Mouse (Mus musculus): ENCODE results near the gene Kcna5. TPM values are rescaled to one million over a fixed set of nuclear protein-coding genes. Genes with fewer than 3 reads are reported as not detected.
A peak's percentile ranks its signal among the peaks of the same experiment; 100 is the strongest.

Gene Kcna5
- polyA plus RNA-seq, 1 experiment from 2014 or later, result 2.1 TPM

DNA sequence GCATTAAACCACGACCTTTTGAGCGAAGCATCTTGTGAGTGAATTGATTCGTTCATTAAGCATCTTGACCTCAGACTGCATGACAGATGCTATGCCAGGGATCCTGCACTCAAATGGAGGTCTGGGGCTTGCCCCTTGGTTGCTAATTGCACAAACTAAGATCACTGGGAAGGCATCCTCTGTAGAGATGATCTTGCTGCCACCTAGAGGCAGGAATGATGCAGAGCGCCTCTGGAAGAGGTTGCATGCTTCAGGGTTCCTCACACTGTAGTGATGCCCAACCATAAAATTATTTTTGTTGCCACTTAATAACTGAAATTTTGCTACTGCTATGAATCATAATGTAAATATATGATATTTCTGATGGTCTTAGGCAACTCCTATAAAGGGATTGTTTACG, 37.3 kb downstream of the Kcna5 start:
- Histone ChIP-seq H3K27ac (ENCODE audit: low read depth, low read length) (no peak overlapping the region), H3K9ac (ENCODE audit: low read length) (no peak overlapping the region), H3K4me3 (ENCODE audit: low read depth, low read length) (no peak overlapping the region), H3K9me3 (ENCODE audit: control insufficient read depth, low read length) (no peaks in the 10 kb centered on the region), H3K4me2 (ENCODE audit: low read depth) (no peak overlapping the region), H3K36me3 (ENCODE audit: control insufficient read depth, insufficient read depth, low read length) (no peaks in the 10 kb centered on the region), H3K4me1 (ENCODE audit: control insufficient read depth, insufficient read depth, low read length) (no peaks in the 10 kb centered on the region), H3K27me3 (ENCODE audit: control insufficient read depth, insufficient read depth, low read length) (no peaks in the 10 kb centered on the region)
- DNase-seq (ENCODE audit: low spot score) (peak; percentile 48), ATAC-seq (ENCODE audit: insufficient read depth, low FRiP score, low TSS enrichment) (peak; percentile 49; the same call in 1 of the 2 replicates)
- WGBS, result 51% methylated on average over 5 of the region's 5 CpGs

DNA sequence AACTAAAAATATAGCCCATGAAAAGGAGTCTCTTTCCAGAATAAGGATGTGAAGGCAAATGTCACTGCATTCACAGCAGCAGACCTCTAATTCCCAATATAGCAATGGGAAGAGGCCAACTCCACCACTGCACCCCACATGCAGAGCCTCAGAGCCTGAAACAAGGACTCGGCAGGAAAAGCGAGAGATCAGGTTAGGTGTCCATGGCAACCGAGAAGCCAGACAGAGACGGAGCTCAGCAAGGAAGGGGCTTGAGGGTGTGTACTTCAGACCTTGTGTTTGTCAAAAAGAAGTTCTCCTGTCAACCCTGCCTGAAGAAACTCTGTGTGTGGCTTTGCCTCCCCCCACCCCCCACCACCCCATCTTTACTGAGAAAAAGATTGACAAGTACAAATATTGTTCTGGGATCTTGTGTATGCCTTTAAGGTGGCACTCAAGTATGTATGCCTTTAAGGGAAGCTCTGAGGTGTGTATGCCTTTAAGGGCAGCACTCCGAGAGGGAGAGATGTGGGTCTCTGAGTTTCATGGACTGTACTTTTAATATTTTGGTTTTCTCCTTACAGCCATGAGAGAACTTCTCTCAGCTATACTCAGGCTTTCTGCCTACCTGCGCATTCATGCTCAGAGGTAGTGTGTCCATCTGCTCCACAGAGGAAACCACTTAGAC, 37.9 kb downstream of the Kcna5 start:
- Histone ChIP-seq H3K27ac (ENCODE audit: low read depth, low read length) (no peak overlapping the region), H3K27me3 (ENCODE audit: control insufficient read depth, insufficient read depth, low read length) (no peaks in the 10 kb centered on the region), H3K9me3 (ENCODE audit: control insufficient read depth, low read length) (no peaks in the 10 kb centered on the region), H3K36me3 (ENCODE audit: control insufficient read depth, insufficient read depth, low read length) (no peaks in the 10 kb centered on the region), H3K4me2 (ENCODE audit: low read depth) (no peak overlapping the region), H3K4me3 (ENCODE audit: low read depth, low read length) (no peak overlapping the region), H3K4me1 (ENCODE audit: control insufficient read depth, insufficient read depth, low read length) (no peaks in the 10 kb centered on the region), H3K9ac (ENCODE audit: low read length) (no peak overlapping the region)
- DNase-seq (ENCODE audit: low spot score), result no peak
- no peak for ATAC-seq (ENCODE audit: insufficient read depth, low FRiP score, low TSS enrichment)
- WGBS, result 45% methylated on average over 6 of the region's 6 CpGs

DNA sequence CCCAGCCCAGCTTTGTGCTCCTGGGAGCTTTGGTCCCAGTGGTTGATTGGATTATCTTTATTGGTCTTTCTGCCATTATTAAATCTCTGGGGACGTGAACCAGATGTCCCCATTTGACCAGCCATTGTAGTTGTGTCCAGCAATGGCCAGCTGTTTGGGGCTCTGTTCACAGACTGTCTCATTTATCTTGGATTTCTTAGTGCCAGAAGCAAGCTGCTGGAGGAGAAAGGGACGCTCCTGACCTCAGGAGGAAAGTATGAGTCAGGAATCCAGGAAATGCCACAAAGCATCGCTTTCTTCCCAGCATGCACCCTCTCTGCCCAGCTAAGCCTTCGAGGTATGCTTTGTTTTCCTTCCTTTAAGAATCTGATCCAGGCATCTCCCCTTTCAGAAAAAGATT, 48.1 kb downstream of the Kcna5 start:
- no peak for ATAC-seq (ENCODE audit: insufficient read depth, low FRiP score, low TSS enrichment)
- 56% methylated on average over 4 of the region's 4 CpGs for WGBS
- H3K27ac ChIP-seq (ENCODE audit: low read depth, low read length), result no peak overlapping the region
- no peaks in the 10 kb centered on the region for H3K36me3 ChIP-seq (ENCODE audit: control insufficient read depth, insufficient read depth, low read length)
- H3K4me2 ChIP-seq (ENCODE audit: low read depth), result no peak overlapping the region
- no peak for DNase-seq (ENCODE audit: low spot score)
- no peak overlapping the region for H3K4me3 ChIP-seq (ENCODE audit: low read depth, low read length)
- H3K4me1 ChIP-seq (ENCODE audit: control insufficient read depth, insufficient read depth, low read length), result no peaks in the 10 kb centered on the region
- H3K9ac ChIP-seq (ENCODE audit: low read length), result no peak overlapping the region
- no peaks in the 10 kb centered on the region for H3K9me3 ChIP-seq (ENCODE audit: control insufficient read depth, low read length)
- H3K27me3 ChIP-seq (ENCODE audit: control insufficient read depth, insufficient read depth, low read length), result no peaks in the 10 kb centered on the region

DNA sequence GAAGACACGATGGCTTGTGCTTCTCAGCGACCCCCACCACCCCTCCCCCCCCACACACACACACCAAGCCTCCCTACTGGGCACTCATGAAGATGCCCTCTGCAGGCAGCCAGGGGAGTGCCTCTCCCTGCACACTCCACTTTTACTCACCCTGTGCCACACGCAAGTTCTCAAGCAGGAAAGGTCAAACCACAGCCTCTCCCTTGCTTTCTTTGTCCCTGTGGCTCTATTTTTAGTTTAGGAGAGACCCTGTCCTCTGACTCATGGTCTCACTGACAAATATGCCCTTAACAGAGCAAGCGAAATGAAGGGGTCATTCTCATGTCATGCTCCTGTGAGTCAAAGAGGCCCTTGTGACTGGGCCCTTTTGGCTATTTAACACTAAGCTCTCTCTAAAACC, 50.3 kb downstream of the Kcna5 start:
- no peak overlapping the region for H3K4me3 ChIP-seq (ENCODE audit: low read depth, low read length)
- WGBS, result 60% methylated on average over 3 of the region's 4 CpGs
- H3K9ac ChIP-seq (ENCODE audit: low read length), result no peak overlapping the region
- H3K9me3 ChIP-seq (ENCODE audit: control insufficient read depth, low read length), result no peaks in the 10 kb centered on the region
- H3K4me2 ChIP-seq (ENCODE audit: low read depth), result no peak overlapping the region
- H3K27ac ChIP-seq (ENCODE audit: low read depth, low read length), result no peak overlapping the region
- DNase-seq (ENCODE audit: low spot score) (no peak), ATAC-seq (ENCODE audit: insufficient read depth, low FRiP score, low TSS enrichment) (no peak)
- no peaks in the 10 kb centered on the region for H3K4me1 ChIP-seq (ENCODE audit: control insufficient read depth, insufficient read depth, low read length)
- no peaks in the 10 kb centered on the region for H3K27me3 ChIP-seq (ENCODE audit: control insufficient read depth, insufficient read depth, low read length)
- H3K36me3 ChIP-seq (ENCODE audit: control insufficient read depth, insufficient read depth, low read length), result no peaks in the 10 kb centered on the region

DNA sequence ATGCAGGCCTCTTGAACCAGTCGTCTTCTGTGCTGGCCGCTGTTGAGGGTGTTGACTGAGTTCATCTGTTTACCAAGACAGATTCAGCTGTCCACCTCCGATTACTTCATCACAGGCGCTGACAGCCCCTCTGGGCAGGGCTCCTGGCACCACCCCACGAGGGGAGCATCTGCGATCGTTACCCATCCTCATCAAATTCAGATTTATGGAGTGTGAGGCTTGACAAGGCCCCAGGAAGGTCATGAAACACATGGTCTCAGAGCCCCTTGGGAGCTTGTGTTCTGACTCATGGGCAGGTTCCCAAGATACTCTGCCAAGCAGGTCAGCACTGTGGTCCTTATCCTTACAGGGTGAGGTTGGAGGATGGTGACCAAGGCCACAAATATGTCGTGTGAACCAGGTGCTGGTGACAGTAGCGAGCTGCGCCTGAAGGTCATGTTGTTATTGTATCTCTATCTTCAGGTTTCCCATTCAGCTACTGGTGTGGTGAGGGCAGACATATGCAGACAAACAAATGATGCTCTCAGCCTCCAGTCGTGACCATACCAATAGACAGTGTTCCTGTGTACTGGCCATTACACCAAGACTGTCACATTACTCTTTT, 51.8 kb downstream of the Kcna5 start:
- ATAC-seq (ENCODE audit: insufficient read depth, low FRiP score, low TSS enrichment) (0 out of 2 replicates have a peak, but pooled peaks have one; percentile 13), DNase-seq (ENCODE audit: low spot score) (no peak)
- Histone ChIP-seq H3K4me1 (ENCODE audit: control insufficient read depth, insufficient read depth, low read length) (no peaks in the 10 kb centered on the region), H3K4me3 (ENCODE audit: low read depth, low read length) (no peak overlapping the region), H3K9ac (ENCODE audit: low read length) (no peak overlapping the region), H3K9me3 (ENCODE audit: control insufficient read depth, low read length) (no peaks in the 10 kb centered on the region), H3K36me3 (ENCODE audit: control insufficient read depth, insufficient read depth, low read length) (no peaks in the 10 kb centered on the region), H3K27ac (ENCODE audit: low read depth, low read length) (no peak overlapping the region), H3K4me2 (ENCODE audit: low read depth) (no peak overlapping the region), H3K27me3 (ENCODE audit: control insufficient read depth, insufficient read depth, low read length) (no peaks in the 10 kb centered on the region)
- 64% methylated on average over 11 of the region's 11 CpGs for WGBS

Other genes with a start within 250 kb of the Kcna5 start
- gene Kcna1, start 111.0 kb upstream of the Kcna5 start, polyA plus RNA-seq (2014; fragmentation: Nextera tagmentation; extraction: Ambion mirVana), result 1.4 and 1.5 TPM in 2 replicates
- 7.7 and 10.5 TPM in 2 replicates for gene Kcna6, start 205.3 kb upstream of the Kcna5 start, polyA plus RNA-seq (2014; fragmentation: Nextera tagmentation; extraction: Ambion mirVana)